Mouse (Mus musculus): ENCODE results near the gene Gm45753. TPM values are rescaled to one million over a fixed set of nuclear protein-coding genes. Genes with fewer than 3 reads are reported as not detected.
A peak's percentile ranks its signal among the peaks of the same experiment; 100 is the strongest.

Gm45753 gene
- polyA plus RNA-seq, 1 experiment from 2014 or later = 41.6 TPM

DNA sequence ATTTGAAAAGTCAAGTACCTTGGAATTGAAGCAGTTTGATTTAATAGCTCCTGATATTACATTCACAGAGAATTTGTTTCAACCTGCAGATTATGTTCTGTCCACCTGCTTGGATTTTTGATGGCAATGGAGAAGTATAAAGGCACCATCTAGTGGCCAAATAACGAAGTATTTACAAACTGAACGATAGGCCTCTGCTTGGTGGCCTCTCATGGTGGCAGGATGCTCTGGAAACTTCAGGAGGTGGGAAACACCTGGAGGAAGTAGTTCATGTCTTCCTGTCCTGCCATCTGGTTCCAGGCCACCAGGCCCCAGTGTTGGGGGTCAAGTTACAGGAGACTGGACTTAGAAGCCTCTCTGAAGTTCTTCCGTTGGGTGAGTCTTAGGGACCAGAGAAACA, 70.0 kb downstream of the Gm45753 start:
- H3K4me3 ChIP-seq (ENCODE audit: low read depth, low read length) = no peak overlapping the region
- H3K9ac ChIP-seq (replicated peaks) = no peak overlapping the region
- DNase-seq (no peak), ATAC-seq (no peak)
- H3K4me2 ChIP-seq (ENCODE audit: low read depth, low read length) = no peak overlapping the region
- H3K27ac ChIP-seq (ENCODE audit: low read depth) = no peak overlapping the region
- WGBS (ENCODE audit: insufficient replicate concordance) = 24% methylated on average over 3 of the region's 3 CpGs
- no peak for TF ChIP-seq EP300 (IDR thresholded peaks at IDR 0.05; ENCODE audit: low read depth)
- TF ChIP-seq CTCF (IDR thresholded peaks at IDR 0.05; ENCODE audit: low read depth) = peak; percentile 59
- H3K9me3 ChIP-seq (ENCODE audit: low read length) = no peaks in the 10 kb centered on the region
- no peaks in the 10 kb centered on the region for H3K36me3 ChIP-seq (replicated peaks; ENCODE audit: insufficient read depth, low read length)
- no peaks in the 10 kb centered on the region for H3K27me3 ChIP-seq (ENCODE audit: insufficient read depth, low read length)
- H3K4me1 ChIP-seq (ENCODE audit: insufficient read depth) = peaks cover 11% of the 10 kb centered on the region; the same call in 1 of the 2 replicates

DNA sequence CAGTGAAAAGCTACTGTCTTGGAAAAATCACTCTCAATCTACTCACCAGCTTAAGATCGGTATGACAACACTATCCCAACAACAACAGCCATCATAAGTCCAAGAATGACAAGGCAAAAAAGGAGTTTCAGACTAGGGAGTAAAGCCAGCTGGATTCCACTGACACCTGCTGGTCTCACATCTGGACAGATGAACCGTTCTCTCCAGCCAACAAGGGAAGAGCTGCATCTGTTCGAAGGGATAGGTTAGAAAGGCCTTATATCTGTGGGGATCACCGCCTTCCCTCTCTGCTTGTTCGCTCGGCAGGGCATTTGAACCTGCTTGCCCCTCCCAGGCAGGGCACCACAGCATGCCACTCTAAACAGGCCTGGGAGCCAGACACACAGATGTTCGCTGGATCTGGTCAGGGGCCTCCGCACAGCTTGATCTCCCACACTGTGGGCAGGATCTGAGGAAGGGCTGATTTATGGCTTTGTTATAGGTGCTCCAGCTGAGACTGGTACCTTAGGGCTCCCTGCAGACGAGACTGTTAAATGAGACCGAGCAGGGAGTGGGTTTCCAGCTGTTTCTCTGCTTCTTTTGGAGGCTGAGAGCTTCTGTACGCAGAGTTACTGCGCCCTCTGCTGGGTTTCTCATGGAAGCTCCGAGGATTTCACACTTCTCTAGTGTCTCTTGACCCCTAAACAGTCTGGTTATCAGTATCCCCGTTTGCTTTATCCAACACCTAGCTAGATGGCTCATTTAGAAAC, 71.9 kb downstream of the Gm45753 start:
- ATAC-seq (no peak), DNase-seq (peak; percentile 42)
- H3K27ac ChIP-seq (ENCODE audit: low read depth) = no peak overlapping the region
- no peak overlapping the region for H3K4me2 ChIP-seq (ENCODE audit: low read depth, low read length)
- no peak overlapping the region for H3K4me3 ChIP-seq (ENCODE audit: low read depth, low read length)
- no peaks in the 10 kb centered on the region for H3K9me3 ChIP-seq (ENCODE audit: low read length)
- no peaks in the 10 kb centered on the region for H3K36me3 ChIP-seq (replicated peaks; ENCODE audit: insufficient read depth, low read length)
- WGBS (ENCODE audit: insufficient replicate concordance) = 27% methylated on average over 14 of the region's 14 CpGs
- TF ChIP-seq CTCF (IDR thresholded peaks at IDR 0.05; ENCODE audit: low read depth) (peak; percentile 66), EP300 (IDR thresholded peaks at IDR 0.05; ENCODE audit: low read depth) (no peak)
- H3K27me3 ChIP-seq (ENCODE audit: insufficient read depth, low read length) = no peaks in the 10 kb centered on the region
- H3K4me1 ChIP-seq (ENCODE audit: insufficient read depth) = peaks cover 8% of the 10 kb centered on the region; the same call in 1 of the 2 replicates
- no peak overlapping the region for H3K9ac ChIP-seq (replicated peaks)

DNA sequence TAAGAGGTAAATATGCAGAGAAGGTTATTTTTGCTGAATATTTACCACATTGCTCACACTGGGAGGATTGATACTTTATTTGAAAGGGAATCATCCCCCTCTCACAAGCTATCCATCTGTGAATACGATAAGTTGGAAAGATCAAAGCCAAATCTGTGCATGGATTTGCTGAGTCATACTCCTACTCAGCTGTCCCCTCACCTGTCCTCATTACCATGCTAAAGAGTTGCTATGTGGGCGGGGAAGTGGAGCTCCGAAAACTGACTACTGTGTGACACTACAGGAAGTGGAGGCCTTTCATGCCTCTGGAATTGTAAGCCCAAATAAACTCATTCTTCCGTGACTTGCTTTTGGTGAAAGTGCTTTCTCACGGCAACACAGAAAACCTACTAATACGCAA, 73.0 kb downstream of the Gm45753 start:
- DNase-seq (no peak), ATAC-seq (no peak)
- H3K4me3 ChIP-seq (ENCODE audit: low read depth, low read length) = no peak overlapping the region
- H3K4me2 ChIP-seq (ENCODE audit: low read depth, low read length) = no peak overlapping the region
- WGBS (ENCODE audit: insufficient replicate concordance) = 87% methylated on average over 6 of the region's 6 CpGs
- no peaks in the 10 kb centered on the region for H3K27me3 ChIP-seq (ENCODE audit: insufficient read depth, low read length)
- no peak overlapping the region for H3K27ac ChIP-seq (ENCODE audit: low read depth)
- H3K4me1 ChIP-seq (ENCODE audit: insufficient read depth) = peaks cover 6% of the 10 kb centered on the region; the same call in 1 of the 2 replicates
- no peaks in the 10 kb centered on the region for H3K9me3 ChIP-seq (ENCODE audit: low read length)
- H3K9ac ChIP-seq (replicated peaks) = no peak overlapping the region
- TF ChIP-seq CTCF (IDR thresholded peaks at IDR 0.05; ENCODE audit: low read depth) (no peak), EP300 (IDR thresholded peaks at IDR 0.05; ENCODE audit: low read depth) (no peak)
- no peaks in the 10 kb centered on the region for H3K36me3 ChIP-seq (replicated peaks; ENCODE audit: insufficient read depth, low read length)

DNA sequence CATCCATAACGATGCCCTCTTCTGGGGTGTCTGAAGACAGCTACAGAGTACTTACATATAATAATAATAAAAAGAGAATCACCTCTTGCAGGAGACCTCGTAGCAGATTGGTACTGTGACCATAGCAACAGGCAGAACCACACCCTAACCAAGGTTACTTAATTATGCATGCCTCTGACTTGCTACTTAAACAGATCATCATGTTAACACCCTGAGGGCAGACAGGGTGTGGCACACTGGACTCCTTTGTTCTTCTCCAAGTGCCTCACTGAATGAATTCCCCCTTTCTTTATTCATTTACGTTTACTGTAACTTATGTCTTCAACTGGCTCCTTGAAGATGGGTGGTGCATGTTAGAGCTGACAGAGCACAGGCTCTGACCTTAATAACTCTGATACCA, 75.0 kb downstream of the Gm45753 start:
- Histone ChIP-seq H3K27me3 (ENCODE audit: insufficient read depth, low read length) (no peaks in the 10 kb centered on the region), H3K4me2 (ENCODE audit: low read depth, low read length) (no peak overlapping the region), H3K4me3 (ENCODE audit: low read depth, low read length) (no peak overlapping the region), H3K27ac (ENCODE audit: low read depth) (no peak overlapping the region), H3K9ac (replicated peaks) (no peak overlapping the region), H3K36me3 (replicated peaks; ENCODE audit: insufficient read depth, low read length) (no peaks in the 10 kb centered on the region), H3K4me1 (ENCODE audit: insufficient read depth) (no peaks in the 10 kb centered on the region), H3K9me3 (ENCODE audit: low read length) (no peaks in the 10 kb centered on the region)
- no peak for ATAC-seq
- no peak for TF ChIP-seq CTCF (IDR thresholded peaks at IDR 0.05; ENCODE audit: low read depth)
- TF ChIP-seq EP300 (IDR thresholded peaks at IDR 0.05; ENCODE audit: low read depth) = no peak
- DNase-seq = no peak
- 64% methylated on average over 3 of the region's 3 CpGs for WGBS (ENCODE audit: insufficient replicate concordance)

Other genes with a start within 250 kb of the Gm45753 start
- gene Mtnr1a, start 239.3 kb downstream of the Gm45753 start, polyA plus RNA-seq (2015; fragmentation: Nextera tagmentation; extraction: Ambion mirVana) = 0.13 and 0.16 TPM in 2 replicates
- gene F11, start 46.4 kb downstream of the Gm45753 start, polyA plus RNA-seq (2015; fragmentation: Nextera tagmentation; extraction: Ambion mirVana) = 55.4 and 60.8 TPM in 2 replicates
- gene Klkb1, start 13.6 kb downstream of the Gm45753 start, polyA plus RNA-seq (2015; fragmentation: Nextera tagmentation; extraction: Ambion mirVana) = 29.5 and 30.1 TPM in 2 replicates
- 8.0 and 8.4 TPM in 2 replicates for gene Cyp4v3, start 24.8 kb upstream of the Gm45753 start, polyA plus RNA-seq (2015; fragmentation: Nextera tagmentation; extraction: Ambion mirVana)
- gene Fam149a, start 73.8 kb upstream of the Gm45753 start, polyA plus RNA-seq (2015; fragmentation: Nextera tagmentation; extraction: Ambion mirVana) = 1.5 and 2.1 TPM in 2 replicates
- 1.2 and 1.7 TPM in 2 replicates for gene Tlr3, start 102.6 kb upstream of the Gm45753 start, polyA plus RNA-seq (2015; fragmentation: Nextera tagmentation; extraction: Ambion mirVana)
- gene Sorbs2, start 199.3 kb upstream of the Gm45753 start, polyA plus RNA-seq (2015; fragmentation: Nextera tagmentation; extraction: Ambion mirVana) = 11.9 and 13.3 TPM in 2 replicates